Mouse (Mus musculus): ENCODE data around the gene Kdm8.

DNA sequence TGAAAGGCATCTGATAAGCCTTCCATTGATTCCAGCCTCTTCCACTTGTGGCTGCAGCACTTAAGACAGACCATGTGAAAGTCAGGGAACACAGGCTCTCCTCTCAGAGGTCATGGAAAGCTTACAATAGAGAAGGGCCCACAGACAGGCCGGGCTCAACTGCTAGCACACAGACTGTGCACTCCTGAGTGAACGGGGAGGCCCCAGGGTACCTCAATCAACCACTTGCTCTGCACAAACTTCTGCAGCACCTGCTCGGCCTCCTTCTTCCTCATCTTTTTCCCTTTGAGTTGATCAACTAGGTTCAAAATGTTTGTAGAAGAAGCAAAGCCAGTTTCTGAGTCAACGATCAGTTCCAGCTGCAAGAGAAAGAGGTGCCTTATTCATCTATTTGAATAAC, 26.4 kb downstream of the Kdm8 start:
- TF ChIP-seq CTCF (IDR thresholded peaks at IDR 0.05; ENCODE audit: borderline replicate concordance, insufficient read depth, low read length) = no peak
- TF ChIP-seq POLR2A (IDR thresholded peaks at IDR 0.05; ENCODE audit: low read depth, low read length) = no peak

Measured in embryonic fibroblast, embryonic 13.5 days (primary cell).